Mouse (Mus musculus): Measurements from ENCODE around the gene Ufd1. TPM values are rescaled to one million over a fixed set of nuclear protein-coding genes. Genes with fewer than 3 reads are reported as not detected.
A peak's percentile ranks its signal among the peaks of the same experiment; 100 is the strongest.

Ufd1 gene
- polyA plus RNA-seq, 1 experiment = 11.3 TPM

DNA sequence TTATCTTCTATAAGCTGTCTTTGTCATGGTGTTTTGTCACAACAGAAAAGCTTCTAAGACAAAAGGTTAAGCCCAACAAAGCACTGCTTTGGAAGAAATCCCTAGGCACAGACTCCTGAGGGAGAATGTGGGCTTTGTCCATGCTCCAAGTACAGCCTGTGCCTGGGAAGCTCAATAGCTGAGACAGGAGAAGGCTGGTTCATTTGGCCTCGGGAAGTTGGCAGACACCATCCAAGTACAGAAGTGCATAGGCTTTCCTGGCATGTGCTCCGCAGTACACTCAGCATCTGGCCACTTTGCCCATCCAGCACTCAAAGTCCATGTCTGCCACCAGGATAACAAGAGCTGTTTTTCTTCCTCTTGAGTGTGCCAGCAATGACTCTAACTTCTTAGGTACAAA is 5.8 kb upstream of the Ufd1 start:
- TF ChIP-seq GATA1 (IDR thresholded peaks at IDR 0.05; ENCODE audit: borderline replicate concordance, low read length) (no peak), FLI1 (IDR thresholded peaks at IDR 0.05; ENCODE audit: low read length) (no peak)
- H3K4me3 ChIP-seq (replicated peaks) = no peak overlapping the region
- no peaks in the 10 kb centered on the region for H3K27me3 ChIP-seq (replicated peaks)
- H3K36me3 ChIP-seq (replicated peaks; ENCODE audit: low read length) = peaks cover 80% of the 10 kb centered on the region
- peaks cover 9% of the 10 kb centered on the region for H3K9me3 ChIP-seq
- peaks cover 15% of the 10 kb centered on the region for H3K4me1 ChIP-seq

DNA sequence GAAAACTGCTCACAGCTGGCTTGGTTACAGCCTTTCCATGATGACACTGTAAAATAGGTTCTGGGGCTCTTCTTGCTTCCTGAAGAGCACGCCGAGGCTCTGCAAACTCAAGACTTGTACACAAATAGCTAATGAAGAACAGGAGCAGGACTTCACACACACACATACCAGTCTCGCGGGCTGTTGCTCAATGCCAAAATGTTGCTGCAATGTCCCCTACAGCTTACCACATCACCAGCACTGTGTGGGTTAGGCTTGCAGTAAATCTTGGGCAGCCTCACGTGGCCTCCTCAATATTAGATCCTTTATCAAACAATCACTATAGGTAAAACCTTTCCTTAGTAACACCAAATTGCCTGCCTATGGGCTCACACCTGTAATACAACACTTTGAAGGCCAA is 2.6 kb upstream of the Ufd1 start:
- TF ChIP-seq FLI1 (IDR thresholded peaks at IDR 0.05; ENCODE audit: low read length) (no peak), GATA1 (IDR thresholded peaks at IDR 0.05; ENCODE audit: borderline replicate concordance, low read length) (no peak)

DNA sequence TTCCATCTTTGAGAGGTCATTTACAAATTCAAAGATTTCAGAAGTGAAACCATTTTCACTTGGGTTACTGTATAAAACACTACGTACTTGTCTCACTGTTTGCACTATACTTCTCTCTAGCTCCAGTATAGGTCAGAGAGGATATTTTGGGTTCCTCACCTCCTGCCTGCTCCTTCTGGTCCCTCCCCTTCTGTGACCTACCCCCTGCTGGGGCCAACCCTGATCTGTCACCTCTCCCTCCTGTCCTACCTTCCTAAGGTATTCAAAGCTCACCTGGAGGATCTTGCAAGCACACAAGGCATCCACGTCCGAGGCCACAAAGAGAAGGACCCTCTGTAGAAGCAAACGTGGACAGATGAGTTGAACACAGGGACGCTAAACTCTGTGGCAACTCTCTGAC is 547 bp upstream of the Ufd1 start:
- TF ChIP-seq FLI1 (IDR thresholded peaks at IDR 0.05; ENCODE audit: low read length) (no peak), GATA1 (IDR thresholded peaks at IDR 0.05; ENCODE audit: borderline replicate concordance, low read length) (no peak)
- H3K4me1 ChIP-seq = peaks cover 44% of the 10 kb centered on the region
- H3K4me3 ChIP-seq (replicated peaks) = peak overlapping the region; percentile 98
- H3K9me3 ChIP-seq = no peaks in the 10 kb centered on the region
- no peaks in the 10 kb centered on the region for H3K27me3 ChIP-seq (replicated peaks)
- peaks cover 65% of the 10 kb centered on the region for H3K36me3 ChIP-seq (replicated peaks; ENCODE audit: low read length)

More for the DNA sequence above, 2.6 kb upstream of the Ufd1 start:
- Histone ChIP-seq H3K27me3 (replicated peaks) (no peaks in the 10 kb centered on the region), H3K4me3 (replicated peaks) (peak overlapping the region; percentile 48), H3K36me3 (replicated peaks; ENCODE audit: low read length) (peaks cover 63% of the 10 kb centered on the region), H3K9me3 (peaks cover 9% of the 10 kb centered on the region), H3K4me1 (peaks cover 35% of the 10 kb centered on the region)

DNA sequence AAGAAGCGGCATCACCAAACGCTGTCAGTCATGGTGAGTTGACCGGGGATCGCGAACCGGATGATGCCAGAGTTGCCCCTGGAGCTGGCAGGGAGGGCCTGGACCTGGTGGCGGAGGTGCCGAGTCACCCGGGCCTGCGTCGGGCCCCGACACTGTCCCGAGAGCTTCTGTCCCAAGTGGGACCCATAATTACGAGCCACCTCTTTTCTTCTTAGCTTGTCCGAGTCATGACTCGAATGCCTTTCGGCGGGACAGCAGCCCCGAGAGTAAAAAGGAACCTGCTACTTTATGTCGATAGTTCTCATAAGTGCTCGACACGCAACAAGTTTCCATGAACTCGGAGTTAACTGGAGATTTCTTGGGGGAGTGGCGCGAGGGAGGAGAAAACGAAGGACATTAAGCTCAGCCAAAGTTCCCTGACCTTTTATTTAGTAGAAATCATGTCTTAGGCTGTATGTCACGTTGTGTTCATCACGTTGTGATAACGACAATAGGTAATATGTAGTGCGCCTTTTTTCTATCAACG is 869 bp downstream of the Ufd1 start:
- peak overlapping the region; percentile 98 for H3K4me3 ChIP-seq (replicated peaks)
- no peak for TF ChIP-seq GATA1 (IDR thresholded peaks at IDR 0.05; ENCODE audit: borderline replicate concordance, low read length)
- TF ChIP-seq FLI1 (IDR thresholded peaks at IDR 0.05; ENCODE audit: low read length) = no peak
- peaks cover 44% of the 10 kb centered on the region for H3K4me1 ChIP-seq

DNA sequence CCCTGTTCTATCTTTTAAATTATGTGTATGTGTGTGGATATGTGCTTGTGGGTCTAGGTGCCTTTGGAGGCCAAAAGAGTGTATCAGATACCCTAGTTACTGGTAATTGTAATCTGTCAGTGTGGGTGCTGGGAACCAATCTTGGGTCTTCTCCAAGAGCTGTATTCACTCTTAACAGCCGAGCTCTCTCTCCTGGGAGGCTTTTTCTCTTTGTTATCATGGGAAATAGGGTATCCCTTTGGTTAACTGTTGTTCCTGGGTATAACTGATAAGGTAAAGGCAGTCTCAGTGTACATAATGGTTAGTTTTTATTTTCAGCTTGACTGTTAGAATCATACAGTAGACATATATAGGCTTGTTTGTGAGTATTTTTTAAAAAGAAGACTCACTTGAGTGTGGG is 10.8 kb downstream of the Ufd1 start:
- no peaks in the 10 kb centered on the region for H3K27me3 ChIP-seq (replicated peaks)
- no peak overlapping the region for H3K4me3 ChIP-seq (replicated peaks)
- TF ChIP-seq GATA1 (IDR thresholded peaks at IDR 0.05; ENCODE audit: borderline replicate concordance, low read length) (no peak), FLI1 (IDR thresholded peaks at IDR 0.05; ENCODE audit: low read length) (no peak)
- H3K9me3 ChIP-seq = no peaks in the 10 kb centered on the region
- H3K36me3 ChIP-seq (replicated peaks; ENCODE audit: low read length) = peaks cover 100% of the 10 kb centered on the region
- peaks cover 42% of the 10 kb centered on the region for H3K4me1 ChIP-seq

More for the DNA sequence above, 869 bp downstream of the Ufd1 start:
- Histone ChIP-seq H3K27me3 (replicated peaks) (no peaks in the 10 kb centered on the region), H3K36me3 (replicated peaks; ENCODE audit: low read length) (peaks cover 65% of the 10 kb centered on the region), H3K9me3 (no peaks in the 10 kb centered on the region)

DNA sequence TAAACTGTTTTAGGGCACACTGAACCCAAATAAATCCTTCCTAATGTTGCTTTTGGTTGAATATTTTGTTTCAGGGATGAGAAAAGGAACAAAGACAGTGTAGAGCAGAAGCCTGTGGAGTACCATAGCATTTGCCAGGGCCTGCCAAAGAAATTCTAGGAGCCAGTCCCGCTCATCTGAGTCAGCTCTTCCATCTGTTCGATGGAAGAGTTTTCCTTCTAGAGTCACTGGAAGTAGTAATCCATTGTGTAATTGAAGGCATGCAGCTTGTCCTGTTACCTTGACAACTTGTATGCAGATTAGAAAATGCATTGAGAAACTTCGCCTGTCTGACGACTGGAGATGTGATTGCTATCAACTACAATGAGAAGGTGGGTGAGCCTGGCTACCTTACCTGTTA is 11.3 kb downstream of the Ufd1 start:
- peaks cover 38% of the 10 kb centered on the region for H3K4me1 ChIP-seq
- peaks cover 100% of the 10 kb centered on the region for H3K36me3 ChIP-seq (replicated peaks; ENCODE audit: low read length)
- TF ChIP-seq FLI1 (IDR thresholded peaks at IDR 0.05; ENCODE audit: low read length) = no peak
- TF ChIP-seq GATA1 (IDR thresholded peaks at IDR 0.05; ENCODE audit: borderline replicate concordance, low read length) = no peak
- H3K9me3 ChIP-seq = no peaks in the 10 kb centered on the region
- no peak overlapping the region for H3K4me3 ChIP-seq (replicated peaks)
- H3K27me3 ChIP-seq (replicated peaks) = no peaks in the 10 kb centered on the region

DNA sequence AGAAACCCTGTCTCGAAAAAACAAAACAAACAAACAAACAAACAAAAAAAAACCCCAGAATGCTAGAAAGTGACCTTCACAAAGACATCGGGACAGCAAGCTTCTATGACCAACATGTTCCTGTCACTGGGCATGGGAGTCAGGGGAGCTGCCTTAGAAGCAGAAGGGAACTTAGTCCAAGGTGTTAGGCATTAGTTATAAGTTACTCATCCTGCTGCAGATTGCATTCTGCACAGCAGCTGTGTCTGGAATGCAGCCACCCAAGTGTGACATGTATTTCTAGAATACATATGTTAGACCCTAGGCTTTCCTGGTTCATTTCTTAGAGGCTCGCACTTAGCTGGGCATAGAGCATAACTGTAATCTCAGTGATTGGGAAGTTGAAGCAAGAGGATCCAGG is 17.1 kb downstream of the Ufd1 start:
- Histone ChIP-seq H3K4me1 (0 out of 2 replicates have a peak, but pooled peaks cover 3% of the 10 kb centered on the region), H3K9me3 (no peaks in the 10 kb centered on the region), H3K36me3 (replicated peaks; ENCODE audit: low read length) (peaks cover 100% of the 10 kb centered on the region), H3K27me3 (replicated peaks) (no peaks in the 10 kb centered on the region), H3K4me3 (replicated peaks) (no peak overlapping the region)
- TF ChIP-seq GATA1 (IDR thresholded peaks at IDR 0.05; ENCODE audit: borderline replicate concordance, low read length) (no peak), FLI1 (IDR thresholded peaks at IDR 0.05; ENCODE audit: low read length) (no peak)

DNA sequence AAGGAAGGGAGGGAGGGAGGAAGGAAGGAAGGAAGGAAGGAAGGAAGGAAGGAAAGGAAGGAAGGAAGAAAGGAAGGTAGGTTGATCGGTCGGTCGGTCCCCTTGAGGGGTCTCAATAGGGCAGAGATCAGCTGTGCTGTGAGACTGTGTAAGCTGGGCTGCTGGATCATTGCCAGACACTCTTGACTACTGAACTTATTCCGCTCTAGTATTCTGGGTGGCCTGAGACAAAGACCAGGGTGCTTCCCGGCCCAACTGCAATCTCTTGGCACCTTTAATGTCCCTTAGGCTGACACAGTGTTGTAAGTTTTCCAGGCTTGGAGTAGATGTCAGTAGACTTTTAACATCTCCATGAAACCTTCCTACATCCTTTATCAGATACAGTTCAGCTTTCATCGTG is 17.5 kb downstream of the Ufd1 start:
- Histone ChIP-seq H3K9me3 (no peaks in the 10 kb centered on the region), H3K4me3 (replicated peaks) (no peak overlapping the region), H3K36me3 (replicated peaks; ENCODE audit: low read length) (peaks cover 100% of the 10 kb centered on the region), H3K4me1 (0 out of 2 replicates have a peak, but pooled peaks cover 3% of the 10 kb centered on the region), H3K27me3 (replicated peaks) (no peaks in the 10 kb centered on the region)
- TF ChIP-seq GATA1 (IDR thresholded peaks at IDR 0.05; ENCODE audit: borderline replicate concordance, low read length) (no peak), FLI1 (IDR thresholded peaks at IDR 0.05; ENCODE audit: low read length) (no peak)

DNA sequence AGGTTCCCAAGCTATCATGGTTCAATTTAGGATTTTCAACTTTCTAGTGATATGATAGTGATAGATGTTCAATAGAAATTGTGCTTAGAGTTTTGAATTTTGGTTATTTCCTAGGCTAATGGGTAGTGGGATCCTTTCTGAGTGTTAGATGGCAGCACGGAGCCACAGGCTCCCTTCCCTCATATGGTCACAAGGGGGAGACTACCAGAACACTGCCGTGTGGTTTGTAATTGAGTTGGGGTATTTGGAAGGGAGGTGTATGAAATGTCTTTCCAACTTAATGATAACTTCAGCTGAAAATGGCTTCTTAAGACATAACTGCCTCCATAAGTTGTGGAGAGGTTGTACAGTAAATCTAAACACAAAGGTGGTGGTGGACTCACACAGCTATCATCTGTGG is 21.9 kb downstream of the Ufd1 start:
- H3K4me3 ChIP-seq (replicated peaks) = no peak overlapping the region
- H3K27me3 ChIP-seq (replicated peaks) = no peaks in the 10 kb centered on the region
- peaks cover 23% of the 10 kb centered on the region for H3K4me1 ChIP-seq
- TF ChIP-seq GATA1 (IDR thresholded peaks at IDR 0.05; ENCODE audit: borderline replicate concordance, low read length) = no peak
- no peak for TF ChIP-seq FLI1 (IDR thresholded peaks at IDR 0.05; ENCODE audit: low read length)
- no peaks in the 10 kb centered on the region for H3K9me3 ChIP-seq
- peaks cover 78% of the 10 kb centered on the region for H3K36me3 ChIP-seq (replicated peaks; ENCODE audit: low read length)

DNA sequence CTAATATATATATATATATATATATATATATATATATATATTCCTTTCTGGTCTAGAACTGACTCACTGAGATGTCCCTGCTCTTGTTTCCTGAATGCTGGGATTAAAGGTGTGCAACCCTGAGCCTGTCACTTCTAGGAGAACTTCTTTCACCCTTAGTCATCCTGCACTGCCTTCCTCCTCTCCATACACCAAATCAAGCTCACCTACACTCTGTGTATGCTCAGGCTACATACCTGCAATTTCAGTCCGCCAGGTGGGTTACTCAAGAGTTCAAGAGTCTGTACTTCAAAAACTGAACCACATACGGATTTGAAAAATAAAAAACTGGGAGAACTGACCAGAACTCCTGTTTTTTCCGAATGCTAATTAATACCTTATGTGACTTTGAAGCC is 24.5 kb downstream of the Ufd1 start:
- TF ChIP-seq FLI1 (IDR thresholded peaks at IDR 0.05; ENCODE audit: low read length) (no peak), GATA1 (IDR thresholded peaks at IDR 0.05; ENCODE audit: borderline replicate concordance, low read length) (no peak)
- H3K27me3 ChIP-seq (replicated peaks) = no peaks in the 10 kb centered on the region
- peak overlapping the region; percentile 99 for H3K4me3 ChIP-seq (replicated peaks)
- H3K9me3 ChIP-seq = no peaks in the 10 kb centered on the region
- peaks cover 68% of the 10 kb centered on the region for H3K36me3 ChIP-seq (replicated peaks; ENCODE audit: low read length)
- H3K4me1 ChIP-seq = peaks cover 30% of the 10 kb centered on the region

Data from megakaryocyte, embryonic 14.5 days (primary cell).